Mouse (Mus musculus): ENCODE data around the gene Pdhb.

DNA sequence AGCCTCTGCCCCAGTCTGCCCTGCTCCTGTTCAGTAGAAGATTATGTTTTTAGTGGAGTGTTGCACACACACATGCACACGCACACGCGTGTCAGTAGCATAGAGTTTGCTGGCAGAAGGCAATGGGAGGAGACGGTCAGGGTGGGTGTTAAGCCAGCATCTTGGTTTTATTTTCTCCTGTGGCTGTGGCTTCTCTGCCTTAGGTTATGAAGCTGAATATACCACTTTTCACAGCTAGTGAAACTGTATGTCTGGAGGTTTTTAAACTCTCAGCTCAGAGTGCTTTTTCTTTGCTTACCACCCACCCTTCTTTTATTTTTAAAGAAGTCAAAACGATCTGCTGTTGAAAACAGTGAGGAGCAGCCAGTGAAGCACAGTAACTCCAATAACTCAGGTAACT, 21.1 kb downstream of the Pdhb start:
- TF ChIP-seq CTCF (IDR thresholded peaks at IDR 0.05; ENCODE audit: low read depth, low read length) (no peak), GATA1 (IDR thresholded peaks at IDR 0.05; ENCODE audit: borderline replicate concordance, low read length) (no peak)

All from G1E (cell line).